Mouse (Mus musculus) spleen, postnatal 0 days (tissue): ENCODE results near the gene Gm47996. TPM values are rescaled to one million over a fixed set of nuclear protein-coding genes. Genes with fewer than 3 reads are reported as not detected.

ENCODE experiments used
- polyA plus RNA-seq: library from polyadenylated mRNA; unstranded; fragments of >200 nt; fragmentation: Nextera tagmentation; extraction: Ambion mirVana; gene quantifications from 2 replicates; pipeline ENCODE4 v1.2.1, GENCODE M21; 2015

The Gm47996 gene
- polyA plus RNA-seq = 0.15 and 0.59 TPM in 2 replicates

DNA sequence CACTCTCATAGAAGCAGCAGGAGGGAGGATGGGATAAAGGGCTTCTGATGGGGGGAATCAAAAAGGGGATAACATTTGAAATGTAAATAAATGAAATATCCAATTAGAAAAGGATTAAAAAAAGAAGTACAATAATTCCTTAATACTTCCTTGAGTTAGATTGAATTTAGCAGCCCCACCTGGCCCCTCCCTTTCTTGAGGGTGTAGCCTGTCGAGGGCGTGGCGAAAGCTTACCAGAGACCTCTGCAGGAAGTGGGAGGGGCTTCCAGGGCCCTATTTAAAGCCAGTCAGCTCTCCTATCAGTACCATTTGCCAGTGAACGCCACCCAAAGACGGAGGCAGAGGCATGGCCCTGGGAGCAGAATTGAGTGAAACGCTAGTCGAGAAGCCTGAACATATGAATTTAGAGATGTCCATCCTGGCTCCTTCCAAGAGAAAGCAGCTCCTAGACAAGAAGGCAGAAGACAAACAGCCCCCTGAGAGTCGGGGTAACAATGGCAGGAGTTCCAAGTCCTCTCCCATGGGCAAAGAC, at the start of gene Gm47996:
Gene Gm47996 (plus strand): TSS at position 308 of the 532 bp plus-strand sequence.

DNA sequence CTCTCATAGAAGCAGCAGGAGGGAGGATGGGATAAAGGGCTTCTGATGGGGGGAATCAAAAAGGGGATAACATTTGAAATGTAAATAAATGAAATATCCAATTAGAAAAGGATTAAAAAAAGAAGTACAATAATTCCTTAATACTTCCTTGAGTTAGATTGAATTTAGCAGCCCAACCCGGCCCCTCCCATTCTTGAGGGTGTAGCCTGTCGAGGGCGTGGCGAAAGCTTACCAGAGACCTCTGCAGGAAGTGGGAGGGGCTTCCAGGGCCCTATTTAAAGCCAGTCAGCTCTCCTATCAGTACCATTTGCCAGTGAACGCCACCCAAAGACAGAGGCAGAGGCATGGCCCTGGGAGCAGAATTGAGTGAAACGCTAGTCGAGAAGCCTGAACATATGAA, 27.7 kb upstream of the Gm47996 start, which contains the start of gene Gm47985:
Gene Gm47985 (plus strand): TSS at position 272 of the 400 bp plus-strand sequence.

DNA sequence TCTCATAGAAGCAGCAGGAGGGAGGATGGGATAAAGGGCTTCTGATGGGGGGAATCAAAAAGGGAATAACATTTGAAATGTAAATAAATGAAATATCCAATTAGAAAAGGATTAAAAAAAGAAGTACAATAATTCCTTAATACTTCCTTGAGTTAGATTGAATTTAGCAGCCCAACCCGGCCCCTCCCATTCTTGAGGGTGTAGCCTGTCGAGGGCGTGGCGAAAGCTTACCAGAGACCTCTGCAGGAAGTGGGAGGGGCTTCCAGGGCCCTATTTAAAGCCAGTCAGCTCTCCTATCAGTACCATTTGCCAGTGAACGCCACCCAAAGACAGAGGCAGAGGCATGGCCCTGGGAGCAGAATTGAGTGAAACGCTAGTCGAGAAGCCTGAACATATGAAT, 17.9 kb upstream of the Gm47996 start, which contains the start of gene Gm8947:
Gene Gm8947 (plus strand): TSS at position 302 of the 400 bp plus-strand sequence.

DNA sequence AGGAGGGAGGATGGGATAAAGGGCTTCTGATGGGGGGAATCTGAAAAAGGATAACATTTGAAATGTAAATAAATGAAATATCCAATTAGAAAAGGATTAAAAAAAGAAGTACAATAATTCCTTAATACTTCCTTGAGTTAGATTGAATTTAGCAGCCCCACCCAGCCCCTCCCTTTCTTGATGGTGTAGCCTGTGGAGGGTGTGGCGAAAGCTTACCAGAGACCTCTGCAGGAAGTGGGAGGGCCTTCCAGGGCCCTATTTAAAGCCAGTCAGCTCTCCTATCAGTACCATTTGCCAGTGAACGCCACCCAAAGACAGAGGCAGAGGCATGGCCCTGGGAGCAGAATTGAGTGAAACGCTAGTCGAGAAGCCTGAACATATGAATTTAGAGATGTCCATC, 11.8 kb upstream of the Gm47996 start, which contains the start of gene Gm47995:
Gene Gm47995 (plus strand): TSS at position 329 of the 400 bp plus-strand sequence.

DNA sequence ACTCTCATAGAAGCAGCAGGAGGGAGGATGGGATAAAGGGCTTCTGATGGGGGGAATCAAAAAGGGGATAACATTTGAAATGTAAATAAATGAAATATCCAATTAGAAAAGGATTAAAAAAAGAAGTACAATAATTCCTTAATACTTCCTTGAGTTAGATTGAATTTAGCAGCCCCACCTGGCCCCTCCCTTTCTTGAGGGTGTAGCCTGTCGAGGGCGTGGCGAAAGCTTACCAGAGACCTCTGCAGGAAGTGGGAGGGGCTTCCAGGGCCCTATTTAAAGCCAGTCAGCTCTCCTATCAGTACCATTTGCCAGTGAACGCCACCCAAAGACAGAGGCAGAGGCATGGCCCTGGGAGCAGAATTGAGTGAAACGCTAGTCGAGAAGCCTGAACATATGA, 6.1 kb upstream of the Gm47996 start, which contains the start of gene 3110040M04Rik:
Gene 3110040M04Rik (plus strand): TSS at position 304 of the 400 bp plus-strand sequence.

Other genes with a start within 250 kb of the Gm47996 start
- 33.1 and 41.3 TPM in 2 replicates for gene Hmcn1, start 216.7 kb upstream of the Gm47996 start, polyA plus RNA-seq
- 1.1 and 1.3 TPM in 2 replicates for gene Gm47985, start 27.6 kb upstream of the Gm47996 start, polyA plus RNA-seq
- gene Gm8947, start 17.8 kb upstream of the Gm47996 start, polyA plus RNA-seq = 0.41 and 0.76 TPM in 2 replicates
- 0.25 and 0.32 TPM in 2 replicates for gene Gm47995, start 11.7 kb upstream of the Gm47996 start, polyA plus RNA-seq
- gene 3110040M04Rik, start 6.0 kb upstream of the Gm47996 start, polyA plus RNA-seq = 0.50 and 0.54 TPM in 2 replicates
- 72.9 and 79.3 TPM in 2 replicates for gene Ivns1abp, start 134.3 kb downstream of the Gm47996 start, polyA plus RNA-seq
- gene Swt1, start 218.3 kb downstream of the Gm47996 start, polyA plus RNA-seq = 25.5 and 30.7 TPM in 2 replicates
- 22.0 and 23.1 TPM in 2 replicates for gene Trmt1l, start 218.4 kb downstream of the Gm47996 start, polyA plus RNA-seq